ENCODE assay signal across 14 mouse cellular contexts in the genomic region with DNA sequence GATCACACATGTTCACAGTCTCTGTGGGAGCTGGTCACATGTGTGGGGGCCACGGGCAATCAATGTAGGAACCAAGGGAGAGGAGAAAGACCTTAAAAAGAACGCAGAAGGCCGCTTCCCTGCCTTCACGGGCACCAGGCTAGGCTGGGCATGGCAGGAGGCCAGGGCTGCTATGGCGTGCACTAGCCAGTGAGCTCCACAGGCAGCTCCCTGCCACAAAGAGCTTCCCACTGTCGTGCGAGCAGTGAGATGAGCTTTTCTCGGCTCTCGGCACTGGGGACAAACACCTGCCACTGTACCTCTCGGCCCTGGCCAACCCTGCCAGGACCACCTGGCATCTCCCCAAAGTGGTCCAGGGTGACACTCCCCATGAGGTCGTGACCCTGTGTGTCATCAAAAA. TPM values are rescaled to one million over a fixed set of nuclear protein-coding genes. Genes with fewer than 3 reads are reported as not detected.
DNase-seq lines count a peak whose midpoint lies in the region; ATAC-seq lines count a peak whose summit lies in the region.
"Had no signal": no experiment of that assay in that cellular context is flagged by ENCODE, and none has a peak within 500 bp of the region (broad histone marks: within the 10 kb centered on the region; RNA-seq: fewer than 3 reads in every experiment).

No protein-coding gene starts in this region.

- 86% methylated on average over 11 of the region's 11 CpGs for WGBS in heart, embryonic 11.5 days (ENCODE audit: insufficient replicate concordance)
- 81% methylated on average over 11 of the region's 11 CpGs for WGBS in neural tube, embryonic 13.5 days

- H3K4me2 ChIP-seq in heart, embryonic 11.5 days: no peak overlapping the region
- no peak overlapping the region for H3K4me2 ChIP-seq in neural tube, embryonic 13.5 days
- H3K4me2 ChIP-seq: lung, embryonic 15.5 days; stomach, embryonic 15.5 days had no signal

- H3K27me3 ChIP-seq in heart, embryonic 11.5 days (ENCODE audit: control insufficient read depth, insufficient read depth, low read length): no peaks in the 10 kb centered on the region
- no peaks in the 10 kb centered on the region for H3K27me3 ChIP-seq in neural tube, embryonic 13.5 days
- H3K27me3 ChIP-seq: CH12.LX; lung, embryonic 15.5 days; stomach, embryonic 15.5 days had no signal

- H3K36me3 ChIP-seq in heart, embryonic 11.5 days (ENCODE audit: control insufficient read depth, insufficient read depth, low read length): peaks cover 60% of the 10 kb centered on the region
- peaks cover 69% of the 10 kb centered on the region for H3K36me3 ChIP-seq in neural tube, embryonic 13.5 days

- DNase-seq in heart, adult 11 months: peak; percentile 93
- DNase-seq in neural tube, embryonic 10.5 days (ENCODE audit: extremely low spot score, low spot score): no peak
- peak; percentile 76 for DNase-seq in cerebellum, adult 9-11 months
- no peak for DNase-seq in kidney, postnatal 10 days
- DNase-seq in ovary, postnatal 10 days (ENCODE audit: low spot score): no peak
- DNase-seq: embryo, embryonic 11 days; liver had no signal

- no peak overlapping the region for H3K4me3 ChIP-seq in heart, embryonic 11.5 days (ENCODE audit: low read depth, low read length)
- H3K4me3 ChIP-seq in neural tube, embryonic 13.5 days: no peak overlapping the region
- H3K4me3 ChIP-seq: left cerebral cortex, adult 2 months; lung, embryonic 15.5 days; midbrain, embryonic 10.5 days; stomach, embryonic 15.5 days had no signal

- peaks cover 10% of the 10 kb centered on the region; the same call in 1 of the 2 replicates for H3K4me1 ChIP-seq in heart, embryonic 11.5 days (ENCODE audit: control insufficient read depth, insufficient read depth, low read length)
- H3K4me1 ChIP-seq in neural tube, embryonic 13.5 days (replicated peaks): peaks cover 23% of the 10 kb centered on the region; the same call in 1 of the 2 replicates

- H3K27ac ChIP-seq in heart, embryonic 11.5 days (ENCODE audit: low read depth, low read length): no peak overlapping the region
- H3K27ac ChIP-seq in neural tube, embryonic 13.5 days (replicated peaks): 0 out of 2 replicates have a peak overlapping the region, but pooled peaks have one; percentile 5
- H3K27ac ChIP-seq: left cerebral cortex, adult 2 months; lung, embryonic 15.5 days; midbrain, embryonic 10.5 days; stomach, embryonic 15.5 days had no signal

- ATAC-seq in heart, embryonic 11.5 days (replicated peaks; ENCODE audit: insufficient number of reproducible peaks, low FRiP score, low TSS enrichment): no peak
- no peak for ATAC-seq in neural tube, embryonic 13.5 days (ENCODE audit: low read depth)

- H3K9me3 ChIP-seq in heart, embryonic 11.5 days (replicated peaks; ENCODE audit: control insufficient read depth, low read length): no peaks in the 10 kb centered on the region
- H3K9me3 ChIP-seq in neural tube, embryonic 13.5 days: no peaks in the 10 kb centered on the region
- H3K9me3 ChIP-seq: lung, embryonic 15.5 days; midbrain, embryonic 10.5 days; stomach, embryonic 15.5 days had no signal

- H3K9ac ChIP-seq in heart, embryonic 11.5 days (ENCODE audit: low read depth, low read length): no peak overlapping the region
- no peak overlapping the region for H3K9ac ChIP-seq in neural tube, embryonic 13.5 days
- H3K9ac ChIP-seq: lung, embryonic 15.5 days; stomach, embryonic 15.5 days had no signal

RNA-seq across cellular contexts. Expression of a gene that starts 2.9 kb away (rescaled TPM):
- 35.9 and 40.4 TPM in 2 replicates for polyA plus RNA-seq in heart, embryonic 11.5 days (2014; fragmentation: Nextera tagmentation; extraction: Ambion mirVana)
- polyA plus RNA-seq in neural tube, embryonic 13.5 days (2015; fragmentation: Nextera tagmentation; extraction: Ambion mirVana): 18.0 and 26.0 TPM in 2 replicates

RNA-seq across cellular contexts. Expression of a gene that starts 36.7 kb away (rescaled TPM):
- 3,123 and 3,177 TPM in 2 replicates for polyA plus RNA-seq in heart, embryonic 11.5 days (2014; fragmentation: Nextera tagmentation; extraction: Ambion mirVana)
- polyA plus RNA-seq in neural tube, embryonic 13.5 days (2015; fragmentation: Nextera tagmentation; extraction: Ambion mirVana): 21.3 and 65.5 TPM in 2 replicates

RNA-seq across cellular contexts. Expression of a gene that starts 40.5 kb away (rescaled TPM):
- polyA plus RNA-seq in heart, embryonic 11.5 days (2014; fragmentation: Nextera tagmentation; extraction: Ambion mirVana): 342 and 344 TPM in 2 replicates
- polyA plus RNA-seq in neural tube, embryonic 13.5 days (2015; fragmentation: Nextera tagmentation; extraction: Ambion mirVana): 276 and 293 TPM in 2 replicates

RNA-seq across cellular contexts. Expression of a gene that starts 42.6 kb away (rescaled TPM):
- 64.5 and 70.0 TPM in 2 replicates for polyA plus RNA-seq in heart, embryonic 11.5 days (2014; fragmentation: Nextera tagmentation; extraction: Ambion mirVana)
- 66.5 and 89.9 TPM in 2 replicates for polyA plus RNA-seq in neural tube, embryonic 13.5 days (2015; fragmentation: Nextera tagmentation; extraction: Ambion mirVana)

RNA-seq across cellular contexts. Expression of a gene that starts 45.4 kb away (rescaled TPM):
- polyA plus RNA-seq in heart, embryonic 11.5 days (2014; fragmentation: Nextera tagmentation; extraction: Ambion mirVana): 286 and 325 TPM in 2 replicates
- polyA plus RNA-seq in neural tube, embryonic 13.5 days (2015; fragmentation: Nextera tagmentation; extraction: Ambion mirVana): 329 and 336 TPM in 2 replicates

Comparison
In these comparisons a context has a peak if more than half of its experiments do, and no peak if none do; other contexts are left out.
1. DNase-seq: peak in heart, adult 11 months (single experiment) and cerebellum, adult 9-11 months (single experiment); none in neural tube, embryonic 10.5 days (single experiment), kidney, postnatal 10 days (single experiment) and ovary, postnatal 10 days (single experiment).
2. RNA of a gene that starts 36.7 kb away (polyA plus RNA-seq): 3,123 to 3,177 TPM in heart, embryonic 11.5 days; 21.3 to 65.5 TPM in neural tube, embryonic 13.5 days; every median in the first group is over 10 times any median in the second.